Mouse (Mus musculus) kidney, adult 2 months (tissue): ENCODE data around the gene Arel1.

Source experiments
- CTCF ChIP-seq: fragments of 200-500 bp; conservative IDR thresholded peaks from 2 replicates; pipeline ENCODE4 v1.5.1; 2011; ENCODE audit warnings: low read depth, mild to moderate bottlenecking, control low read depth, low read length, moderate library complexity, mixed read lengths; ENCODE audit not compliant: insufficient read depth, insufficient read length
- POLR2A ChIP-seq: fragments of 200-500 bp; IDR thresholded peaks from one replicate; pipeline ENCODE4 v1.6.1; 2011; ENCODE audit warnings: low read depth, low read length, control low read depth

- no peak for TF ChIP-seq CTCF
- no peak for TF ChIP-seq POLR2A
Measured at GRCm38 (mm10) chr12:84910066-84910465, 60.6 kb downstream of the Arel1 start.
